Mouse (Mus musculus) frontal cortex, postnatal 36 days (tissue): ENCODE data around the gene Ing1.

Source experiments
- DNase-seq, 2 experiments: peaks; one replicate each; pipeline ENCODE4 v3.0.0; 2022; ENCODE audit warnings: low spot score in 2 of 2

The Ing1 gene

DNA sequence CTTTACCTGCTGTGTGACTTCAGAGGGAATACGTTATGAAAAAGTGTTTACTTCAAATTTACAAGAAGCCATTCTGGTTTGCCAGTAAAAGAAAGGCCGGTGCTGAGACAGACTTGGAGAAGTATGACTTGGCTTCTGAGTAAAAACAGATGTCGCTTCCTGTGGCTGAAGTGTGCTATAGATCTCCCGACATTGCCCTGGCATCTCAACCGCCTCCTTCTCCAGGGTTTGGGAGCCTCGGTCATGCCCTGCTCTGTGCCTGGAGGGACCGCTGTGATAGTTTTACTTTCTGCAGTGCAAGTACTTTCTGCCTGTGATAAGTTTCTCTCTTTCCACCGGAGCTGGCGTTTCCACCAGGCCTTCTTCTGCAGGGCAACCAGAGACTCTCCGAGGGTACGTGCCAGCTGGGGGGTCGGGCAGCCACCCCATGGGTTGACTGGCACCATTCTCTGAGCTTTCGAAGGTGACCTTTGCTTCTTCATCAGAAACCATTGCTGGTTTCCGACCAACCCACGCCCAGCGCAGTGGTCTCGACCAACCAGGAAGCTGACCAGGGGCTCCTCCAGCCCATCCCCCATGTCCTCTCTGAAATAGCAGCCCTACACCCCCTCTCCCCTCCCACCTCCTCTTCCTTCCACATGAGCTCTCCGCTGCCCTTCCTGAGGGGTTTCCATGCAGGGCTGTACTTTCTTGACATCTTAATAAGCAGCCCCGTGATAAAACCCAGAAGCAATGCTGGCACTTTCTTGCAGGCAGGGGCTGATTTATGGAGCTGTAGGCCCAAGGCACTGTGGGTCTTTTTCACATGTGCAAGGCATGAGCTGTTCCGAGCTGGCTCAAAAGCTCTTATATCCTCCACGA lies 30.4 kb downstream of the Ing1 start:
- no peak for DNase-seq

GRCm38 (mm10) chr8:11586374-11586745 lies 31.0 kb downstream of the Ing1 start:
- no peak for DNase-seq

DNA sequence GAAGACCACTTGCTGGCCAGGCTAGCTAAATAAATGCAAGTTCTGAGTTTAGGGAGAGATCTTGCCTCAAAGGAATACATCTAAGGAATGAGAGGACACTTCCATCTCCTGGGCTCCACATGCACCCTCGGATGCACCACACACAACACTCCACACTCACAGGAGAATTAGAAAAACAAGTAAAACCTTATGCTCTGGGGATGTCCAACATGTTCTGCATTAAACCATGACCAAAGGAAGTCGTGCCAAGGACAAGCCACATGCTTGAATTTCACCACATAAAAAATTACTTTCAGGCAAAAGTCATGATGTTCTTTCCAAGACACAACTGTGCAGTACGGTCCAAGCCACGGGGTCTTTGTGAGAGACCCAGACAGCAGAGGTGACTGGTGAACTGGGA lies 36.5 kb downstream of the Ing1 start:
- no peak for DNase-seq

GRCm38 (mm10) chr8:11592296-11592695 lies 36.9 kb downstream of the Ing1 start:
- no peak for DNase-seq

DNA sequence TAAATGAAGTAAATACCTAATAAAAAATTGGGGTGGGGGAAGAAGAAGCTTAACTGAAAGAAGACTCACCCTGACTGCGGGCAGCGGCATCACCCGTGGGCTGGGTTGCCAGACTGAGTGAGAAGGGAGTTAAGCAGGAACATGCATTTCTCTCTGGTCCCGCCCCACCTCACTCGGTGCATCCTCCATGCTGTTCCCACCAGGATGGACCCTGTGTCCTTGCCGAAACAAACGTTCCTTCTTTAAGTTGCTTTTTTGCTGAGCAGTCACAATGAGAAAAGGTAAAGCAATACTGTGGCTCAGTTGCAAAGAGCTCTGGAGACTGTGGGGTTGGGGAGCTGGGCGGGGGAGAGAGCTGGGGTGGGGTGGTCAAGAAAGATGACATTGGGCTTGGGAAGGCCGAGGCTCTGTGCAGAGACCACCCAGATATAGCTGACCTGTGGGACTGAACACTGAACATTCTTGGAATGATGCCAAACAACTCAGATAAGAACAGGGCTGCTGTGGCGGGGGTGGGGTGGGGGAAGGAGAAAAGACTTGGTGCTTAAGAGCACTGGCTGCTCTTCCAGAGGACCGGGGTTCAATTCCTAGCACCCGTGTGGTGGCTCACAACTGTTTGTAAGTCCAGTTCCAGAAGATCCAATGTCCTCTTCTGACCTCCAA lies 38.0 kb downstream of the Ing1 start:
- no peak for DNase-seq

- no peak for DNase-seq
Measured at GRCm38 (mm10) chr8:11600301-11600951, 45.1 kb downstream of the Ing1 start.

DNA sequence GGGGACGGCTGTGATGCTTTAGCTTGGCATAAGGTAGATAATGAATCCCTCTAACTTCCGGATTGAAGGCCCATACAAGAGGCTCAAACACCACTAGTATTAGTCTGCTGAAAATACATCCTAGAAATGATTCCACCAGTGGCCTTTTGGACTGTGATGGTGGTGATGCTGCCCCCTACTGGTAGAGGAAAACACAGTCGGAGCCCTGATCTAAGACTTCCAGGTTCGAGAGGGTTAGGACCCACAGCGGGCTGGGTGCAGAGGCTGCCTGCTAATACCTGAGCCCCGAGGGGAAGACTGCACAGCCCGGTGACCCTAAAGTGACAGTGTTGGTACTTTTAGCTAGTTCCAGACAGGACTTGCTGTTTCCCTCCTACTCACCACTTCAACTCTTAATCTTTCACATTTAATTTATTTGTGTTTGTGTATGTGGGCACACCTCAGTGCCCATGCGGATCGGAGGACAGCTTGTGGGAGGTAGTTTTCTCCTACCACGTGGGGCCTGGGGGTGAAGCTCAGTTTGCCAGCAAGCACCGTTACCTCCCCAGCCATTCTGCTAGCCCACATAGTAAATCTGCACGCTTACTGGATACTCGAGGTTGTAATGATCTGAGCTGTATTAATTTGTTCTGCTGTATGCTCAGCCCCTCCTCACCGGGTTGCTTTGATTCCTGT lies 46.8 kb downstream of the Ing1 start:
- peak; percentile 43 to 48 for DNase-seq

GRCm38 (mm10) chr8:11608848-11609247 lies 53.5 kb downstream of the Ing1 start:
- no peak for DNase-seq
